Mouse (Mus musculus) heart, postnatal 0 days (tissue): ENCODE data around the gene Ccdc85c.

Experiments
- CTCF ChIP-seq: IDR thresholded peaks from 2 replicates; pipeline ENCODE4 v1.5.1; 2016; ENCODE audit warnings: antibody characterized with exemption, control low read depth, low read depth
- EP300 ChIP-seq: IDR thresholded peaks from 2 replicates; pipeline ENCODE4 v1.6.1; 2016; ENCODE audit warnings: antibody characterized with exemption, low read depth

DNA sequence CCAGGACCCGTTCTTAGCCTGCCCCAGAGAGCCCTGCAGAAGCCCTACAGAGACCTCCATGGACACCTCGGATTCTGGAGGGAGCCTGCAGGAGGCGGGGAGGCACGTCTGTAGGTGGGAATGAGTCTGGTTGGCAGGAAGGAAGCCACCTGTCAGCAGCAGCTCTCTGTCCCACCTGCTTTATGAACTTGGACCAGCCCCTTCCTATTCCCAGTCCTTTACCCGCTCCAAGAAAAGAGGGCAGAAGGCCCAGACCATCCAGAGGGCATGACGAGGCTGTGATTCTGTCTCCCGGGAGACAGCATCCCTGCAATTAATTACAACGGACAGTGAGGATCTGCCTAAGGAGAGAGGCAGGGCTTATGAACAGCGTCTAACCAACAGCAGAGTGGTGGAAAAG, 43.3 kb downstream of the Ccdc85c start:
- TF ChIP-seq CTCF (no peak), EP300 (no peak)
